Mouse (Mus musculus) olfactory bulb, adult 2 months (tissue): ENCODE measurements around the gene Hspb9.

Source experiments
- CTCF ChIP-seq: fragments of 200-500 bp; IDR thresholded peaks from 2 replicates; pipeline ENCODE4 v1.5.1; 2012; ENCODE audit warnings: low read depth, mild to moderate bottlenecking, low read length, moderate library complexity; ENCODE audit not compliant: insufficient read depth
- POLR2A ChIP-seq: fragments of 200-500 bp; IDR thresholded peaks from 2 replicates; pipeline ENCODE4 v1.6.1; 2012; ENCODE audit warnings: mild to moderate bottlenecking, low read depth, low read length, moderate library complexity; ENCODE audit not compliant: insufficient read depth

DNA sequence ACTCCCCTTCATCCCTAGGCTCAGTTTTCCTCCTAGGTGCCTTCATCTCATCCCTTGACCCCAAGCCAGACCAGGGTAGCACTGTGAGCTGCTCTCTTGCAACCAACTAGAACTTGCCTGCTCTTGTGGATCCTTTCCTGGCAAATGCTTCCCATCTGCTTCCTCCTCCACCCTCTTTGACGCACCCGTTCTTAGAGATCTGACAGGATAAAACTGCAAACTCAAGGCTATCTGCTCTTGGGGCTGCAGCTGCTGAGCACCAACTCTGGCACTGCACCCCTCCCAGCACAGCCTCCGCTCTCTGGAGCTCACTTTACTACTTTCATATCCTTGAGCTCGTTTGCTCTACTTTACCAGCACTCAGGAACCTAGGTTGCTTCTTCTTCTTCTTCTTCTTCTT lies 35.0 kb downstream of the Hspb9 start:
- TF ChIP-seq POLR2A (no peak), CTCF (no peak)
